Mouse (Mus musculus) neural tube, embryonic 13.5 days (tissue): ENCODE data around the gene Racgap1. TPM values are rescaled to one million over a fixed set of nuclear protein-coding genes. Genes with fewer than 3 reads are reported as not detected.
A peak's percentile ranks its signal among the peaks of the same experiment; 100 is the strongest.

ENCODE experiments used
- ATAC-seq: fragments of 200-750 bp; cut with Nextera tagmentation; 2 replicates; pipeline ENCODE4 v1.8.0; 2017; ENCODE audit warnings: low read depth, mild to moderate bottlenecking, moderate TSS enrichment, moderate library complexity
- H3K27ac ChIP-seq: fragments of 300-500 bp; sonication (generic); replicated peaks from 2 replicates; pipeline ENCODE4 v1.5.1; 2015; ENCODE audit warnings: moderate library complexity, mild to moderate bottlenecking, inconsistent platforms
- H3K27me3 ChIP-seq: fragments of 300-500 bp; sonication (generic); 2 replicates; pipeline ENCODE4 v1.6.1; 2015; ENCODE audit warnings: mild to moderate bottlenecking, inconsistent platforms
- H3K36me3 ChIP-seq: fragments of 300-500 bp; sonication (generic); 2 replicates; pipeline ENCODE4 v1.6.1; 2015; ENCODE audit warnings: mild to moderate bottlenecking, inconsistent platforms
- H3K4me1 ChIP-seq: fragments of 300-500 bp; sonication (generic); replicated peaks from 2 replicates; pipeline ENCODE4 v1.6.1; 2015; ENCODE audit warnings: inconsistent platforms
- H3K4me2 ChIP-seq: fragments of 300-500 bp; sonication (generic); 2 replicates; pipeline ENCODE4 v1.6.1; 2015; ENCODE audit warnings: inconsistent platforms, mild to moderate bottlenecking, moderate library complexity
- H3K4me3 ChIP-seq: fragments of 300-500 bp; sonication (generic); 2 replicates; pipeline ENCODE4 v1.5.1; 2015; ENCODE audit warnings: mild to moderate bottlenecking, inconsistent platforms
- H3K9ac ChIP-seq: fragments of 300-500 bp; sonication (generic); 2 replicates; pipeline ENCODE4 v1.6.1; 2015; ENCODE audit warnings: moderate library complexity, mild to moderate bottlenecking, inconsistent platforms
- H3K9me3 ChIP-seq: fragments of 300-500 bp; sonication (generic); 2 replicates; pipeline ENCODE4 v1.6.1; 2016; ENCODE audit warnings: inconsistent platforms
- WGBS: fragments of 180-500 bp; shearing (Covaris S2); methylation state at CpG from one replicate; pipeline ENCODE4 v1.1.7; 2015; 5-methylcytosine and 5-hydroxymethylcytosine counted together
- polyA plus RNA-seq: library from polyadenylated mRNA; unstranded; fragments of >200 nt; fragmentation: Nextera tagmentation; extraction: Ambion mirVana; gene quantifications from 2 replicates; pipeline ENCODE4 v1.2.1, GENCODE M21; 2015

The Racgap1 gene
- polyA plus RNA-seq, 1 experiment from 2014 or later: 130 TPM

GRCm38 (mm10) chr15:99584407-99585202 lies 66.9 kb downstream of the Racgap1 start:
- Histone ChIP-seq H3K4me2 (peak overlapping the region; percentile 50), H3K27ac (no peak overlapping the region), H3K27me3 (peaks cover 100% of the 10 kb centered on the region), H3K4me3 (peak overlapping the region; percentile 25), H3K9me3 (no peaks in the 10 kb centered on the region), H3K36me3 (no peaks in the 10 kb centered on the region), H3K9ac (peak overlapping the region; percentile 43), H3K4me1 (peaks cover 23% of the 10 kb centered on the region)
- 1% methylated on average over 23 of the region's 24 CpGs for WGBS
- ATAC-seq: peak; percentile 10; the same call in 1 of the 2 replicates

DNA sequence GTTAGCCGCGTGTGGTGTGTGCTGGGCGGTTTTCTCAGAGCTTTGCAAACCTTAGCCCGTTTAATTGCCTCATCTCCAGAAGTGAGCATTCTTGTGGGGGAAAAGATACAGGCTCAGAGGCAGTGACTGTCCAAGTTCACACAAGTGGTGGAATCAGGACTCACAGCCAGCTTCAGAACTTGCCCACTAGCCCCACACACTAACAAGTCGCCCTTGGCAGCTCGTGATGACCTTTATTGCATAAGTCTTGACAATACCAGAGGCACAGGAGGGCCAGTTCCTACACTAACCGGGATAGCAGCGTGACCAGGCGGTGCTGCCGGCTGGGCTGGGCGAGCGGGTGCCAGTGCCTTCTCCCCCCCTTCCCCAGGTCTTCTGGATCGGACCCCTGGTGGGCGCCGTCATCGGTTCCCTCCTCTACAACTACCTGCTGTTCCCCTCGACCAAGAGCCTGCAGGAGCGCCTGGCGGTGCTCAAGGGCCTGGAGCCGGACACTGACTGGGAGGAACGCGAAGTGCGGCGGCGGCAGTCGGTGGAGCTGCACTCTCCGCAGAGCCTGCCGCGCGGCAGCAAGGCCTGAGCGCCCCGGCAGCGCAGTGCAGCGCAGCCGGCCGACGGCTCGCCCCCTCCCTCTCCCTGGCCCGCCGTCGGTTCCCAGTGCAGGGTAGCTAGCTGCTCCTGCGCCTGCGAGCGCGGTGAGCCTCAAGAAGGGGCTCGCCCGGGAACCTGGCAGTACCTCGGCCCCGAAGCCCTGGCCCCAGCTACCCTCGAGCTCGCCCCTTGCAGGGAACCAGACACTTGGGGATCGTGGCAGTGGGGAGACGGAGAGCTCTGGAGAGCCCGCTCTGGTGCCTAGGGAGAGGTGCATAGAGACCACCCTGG lies 67.8 kb downstream of the Racgap1 start:
- Histone ChIP-seq H3K9ac (peak overlapping the region; percentile 51), H3K4me3 (peak overlapping the region; percentile 25), H3K27ac (no peak overlapping the region), H3K36me3 (no peaks in the 10 kb centered on the region), H3K4me1 (peaks cover 23% of the 10 kb centered on the region), H3K9me3 (no peaks in the 10 kb centered on the region), H3K4me2 (peak overlapping the region; percentile 50), H3K27me3 (peaks cover 96% of the 10 kb centered on the region)
- 1% methylated on average over 49 of the region's 54 CpGs for WGBS
- peak; percentile 38 for ATAC-seq

DNA sequence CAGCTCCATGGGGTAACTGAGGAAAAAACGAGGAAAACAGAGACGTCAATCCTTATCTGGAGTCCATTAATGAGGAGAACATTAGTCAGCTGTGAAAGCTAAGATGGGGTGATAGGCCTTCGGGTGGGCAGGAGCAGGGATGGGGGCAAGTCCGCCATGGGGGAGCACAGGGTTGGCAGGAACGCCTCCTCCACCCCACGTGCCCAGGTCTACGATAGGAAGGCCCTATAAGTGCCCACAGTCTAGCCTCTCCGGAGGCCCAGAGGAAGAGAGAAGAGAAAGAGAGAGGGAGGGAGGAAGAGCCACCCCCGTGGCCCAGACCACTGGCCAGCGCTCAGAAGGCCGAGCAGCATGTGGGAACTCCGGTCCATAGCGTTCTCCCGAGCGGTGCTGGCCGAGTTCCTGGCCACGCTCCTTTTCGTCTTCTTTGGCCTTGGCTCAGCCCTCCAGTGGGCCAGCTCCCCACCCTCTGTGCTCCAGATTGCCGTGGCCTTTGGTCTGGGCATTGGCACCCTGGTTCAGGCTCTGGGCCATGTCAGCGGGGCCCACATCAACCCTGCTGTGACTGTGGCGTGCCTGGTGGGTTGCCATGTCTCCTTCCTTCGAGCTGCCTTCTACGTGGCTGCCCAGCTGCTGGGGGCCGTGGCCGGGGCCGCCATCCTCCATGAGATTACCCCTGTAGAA lies 72.5 kb downstream of the Racgap1 start, which contains the start of gene Aqp2:
Gene Aqp2, plus strand, starts transcription at position 254 of the 684 bp plus-strand sequence.
- Histone ChIP-seq H3K4me2 (no peak within 1 kb of the TSS), H3K36me3 (no peaks in the 10 kb centered on the region), H3K4me1 (peaks cover 11% of the 10 kb centered on the region), H3K9ac (no peak within 1 kb of the TSS), H3K27ac (no peak within 1 kb of the TSS), H3K4me3 (no peak within 1 kb of the TSS), H3K27me3 (peaks cover 48% of the 10 kb centered on the region), H3K9me3 (no peaks in the 10 kb centered on the region)
- ATAC-seq: no peak
- WGBS: 86% methylated on average over 26 of the region's 26 CpGs

Other genes with a start within 250 kb of the Racgap1 start
- gene Nckap5l, start 193.9 kb downstream of the Racgap1 start, polyA plus RNA-seq: 14.5 and 18.3 TPM in 2 replicates
- 19.6 and 21.4 TPM in 2 replicates for gene Bcdin3d, start 176.9 kb downstream of the Racgap1 start, polyA plus RNA-seq
- gene Faim2, start 123.5 kb downstream of the Racgap1 start, polyA plus RNA-seq: 22.2 and 23.8 TPM in 2 replicates
- not detected in 2 replicates for gene Aqp2, start 72.6 kb downstream of the Racgap1 start, polyA plus RNA-seq
- 1.9 and 2.3 TPM in 2 replicates for gene Aqp5, start 60.9 kb downstream of the Racgap1 start, polyA plus RNA-seq
- gene Aqp6, start 50.3 kb downstream of the Racgap1 start, polyA plus RNA-seq: 3.5 and 3.6 TPM in 2 replicates
- 76.0 and 77.8 TPM in 2 replicates for gene Asic1, start 18.7 kb upstream of the Racgap1 start, polyA plus RNA-seq
- 117 and 134 TPM in 2 replicates for gene Smarcd1, start 50.5 kb upstream of the Racgap1 start, polyA plus RNA-seq
- gene Gm17349, start 53.8 kb upstream of the Racgap1 start, polyA plus RNA-seq: not detected in 2 replicates
- gene Gpd1, start 65.9 kb upstream of the Racgap1 start, polyA plus RNA-seq: 1.6 and 1.8 TPM in 2 replicates
- 170 and 181 TPM in 2 replicates for gene Cox14, start 74.0 kb upstream of the Racgap1 start, polyA plus RNA-seq
- gene Cers5, start 121.2 kb upstream of the Racgap1 start, polyA plus RNA-seq: 77.2 and 77.6 TPM in 2 replicates
- gene Lima1, start 223.8 kb upstream of the Racgap1 start, polyA plus RNA-seq: 28.4 and 35.5 TPM in 2 replicates